Mouse (Mus musculus) bone marrow, adult 2 months (tissue): ENCODE results near the gene Ltbp4.

ENCODE experiments used
- CTCF ChIP-seq: fragments of 200-500 bp; IDR thresholded peaks from 2 replicates; pipeline ENCODE4 v1.5.1; 2011; ENCODE audit warnings: low read length, control low read depth; ENCODE audit not compliant: control insufficient read depth, insufficient read depth
- POLR2A ChIP-seq: fragments of 200-500 bp; IDR thresholded peaks from 2 replicates; pipeline ENCODE4 v1.6.1; 2011; ENCODE audit warnings: low read depth, mild to moderate bottlenecking, control low read depth, low read length, borderline replicate concordance; ENCODE audit not compliant: control insufficient read depth

GRCm38 (mm10) chr7:27329326-27329947 lies 8.1 kb downstream of the Ltbp4 start:
- TF ChIP-seq POLR2A = no peak; the same call in 1 of the 2 replicates
- TF ChIP-seq CTCF = peak; percentile 69
